8 mouse cellular contexts compared by ENCODE assay signal in the genomic region with DNA sequence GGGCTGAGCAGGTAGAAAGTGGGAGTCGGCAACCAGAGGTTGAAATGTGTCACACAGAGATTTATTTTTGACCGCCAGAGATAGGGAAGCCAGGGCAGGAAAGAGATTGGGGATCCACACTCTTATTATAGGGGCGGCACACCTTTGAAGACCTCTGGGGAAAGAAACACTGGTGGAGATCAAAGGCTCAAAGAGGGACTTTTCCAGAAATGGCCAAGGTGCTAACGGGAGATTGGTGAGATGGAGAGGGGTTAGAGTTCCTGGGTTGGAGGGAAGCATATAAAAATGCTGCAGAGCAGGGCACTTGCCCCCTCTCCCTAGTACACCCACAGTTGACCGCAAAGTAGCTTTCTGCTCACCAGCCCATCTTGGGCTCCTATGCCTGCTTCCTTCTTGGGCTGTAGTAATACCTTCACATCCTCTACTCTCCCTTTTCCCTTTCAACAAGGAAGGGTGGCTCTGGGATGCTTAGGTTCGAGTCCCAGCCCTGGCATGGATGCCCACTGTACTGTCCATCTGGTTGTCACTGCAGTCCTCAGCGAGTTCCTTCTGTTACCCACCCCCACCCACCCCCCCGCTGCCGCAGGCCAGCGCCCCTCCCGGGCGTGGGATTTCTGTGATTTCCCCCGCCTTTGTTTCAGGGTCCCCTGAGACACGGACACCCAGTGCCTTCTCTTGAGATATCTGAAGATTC. TPM values are rescaled to one million over a fixed set of nuclear protein-coding genes. Genes with fewer than 3 reads are reported as not detected.
DNase-seq lines count a peak whose midpoint lies in the region; ATAC-seq and TF ChIP-seq lines count a peak whose summit lies in the region.

No protein-coding gene starts in this region.

- ATAC-seq in forebrain, embryonic 11.5 days (replicated peaks; ENCODE audit: low FRiP score), result peak; percentile 51; the same call in 1 of the 2 replicates
- ATAC-seq in neural tube, embryonic 15.5 days (ENCODE audit: low FRiP score), result no peak; the same call in none of the 2 replicates

- 33% methylated on average over 14 of the region's 14 CpGs for WGBS in lung, adult 2 months
- WGBS in forebrain, embryonic 11.5 days, result 32% methylated on average over 14 of the region's 14 CpGs
- WGBS in limb, embryonic 10.5 days, result 31% methylated on average over 14 of the region's 14 CpGs
- 31% methylated on average over 14 of the region's 14 CpGs for WGBS in neural tube, embryonic 15.5 days

- no peaks in the 10 kb centered on the region for H3K9me3 ChIP-seq in forebrain, embryonic 11.5 days (ENCODE audit: control insufficient read depth, low read length)
- no peaks in the 10 kb centered on the region for H3K9me3 ChIP-seq in limb, embryonic 10.5 days (replicated peaks)
- H3K9me3 ChIP-seq in neural tube, embryonic 15.5 days (replicated peaks), result no peaks in the 10 kb centered on the region

- TF ChIP-seq CTCF in lung, adult 2 months (IDR thresholded peaks at IDR 0.05; ENCODE audit: insufficient read depth, low read length), result no peak

- H3K36me3 ChIP-seq in forebrain, embryonic 11.5 days (ENCODE audit: control insufficient read depth, insufficient read depth, low read length), result no peaks in the 10 kb centered on the region
- peaks cover 19% of the 10 kb centered on the region for H3K36me3 ChIP-seq in limb, embryonic 10.5 days
- H3K36me3 ChIP-seq in neural tube, embryonic 15.5 days, result no peaks in the 10 kb centered on the region

- H3K4me2 ChIP-seq in forebrain, embryonic 11.5 days (ENCODE audit: low read depth, low read length, severe bottlenecking), result peak overlapping the region; percentile 81
- peak overlapping the region; percentile 92 for H3K4me2 ChIP-seq in neural tube, embryonic 15.5 days

- peak overlapping the region; percentile 89 for H3K9ac ChIP-seq in forebrain, embryonic 11.5 days (ENCODE audit: low read length)
- H3K9ac ChIP-seq in neural tube, embryonic 15.5 days (replicated peaks), result peak overlapping the region; percentile 81

- no peak for DNase-seq in lung, adult 2 months
- DNase-seq in lung, adult 18-20 months, result no peak
- no peak for DNase-seq in forebrain, embryonic 11.5 days (ENCODE audit: low spot score)
- DNase-seq in limb, embryonic 10.5 days (ENCODE audit: low spot score), result no peak
- no peak for DNase-seq in gastrocnemius, postnatal 14 days
- DNase-seq in T-cell, adult 2 months (ENCODE audit: low spot score), result no peak
- DNase-seq in Muller cell, postnatal 12 days (ENCODE audit: inconsistent ontology term), result no peak

- H3K27me3 ChIP-seq in forebrain, embryonic 11.5 days (ENCODE audit: control insufficient read depth, insufficient read depth, low read length), result no peaks in the 10 kb centered on the region
- H3K27me3 ChIP-seq in limb, embryonic 10.5 days (ENCODE audit: low read depth, poor library complexity, severe bottlenecking), result no peaks in the 10 kb centered on the region
- no peaks in the 10 kb centered on the region for H3K27me3 ChIP-seq in neural tube, embryonic 15.5 days (replicated peaks)

- H3K27ac ChIP-seq in forebrain, embryonic 11.5 days (ENCODE audit: low read depth, low read length), result peak overlapping the region; percentile 50; the same call in 1 of the 2 replicates
- H3K27ac ChIP-seq in limb, embryonic 10.5 days, result peak overlapping the region; percentile 96
- peak overlapping the region; percentile 74; the same call in 1 of the 2 replicates for H3K27ac ChIP-seq in neural tube, embryonic 15.5 days (replicated peaks)

- H3K4me3 ChIP-seq in lung, adult 2 months (replicated peaks; ENCODE audit: extremely low read depth, low read depth, low read length), result peak overlapping the region; percentile 82
- H3K4me3 ChIP-seq in forebrain, embryonic 11.5 days (ENCODE audit: low read depth, low read length), result peak overlapping the region; percentile 70
- H3K4me3 ChIP-seq in limb, embryonic 10.5 days, result peak overlapping the region; percentile 88
- peak overlapping the region; percentile 69 for H3K4me3 ChIP-seq in neural tube, embryonic 15.5 days (replicated peaks)

- H3K4me1 ChIP-seq in lung, adult 2 months (ENCODE audit: control insufficient read depth, insufficient read depth, low read length), result 0 out of 2 replicates have a peak, but pooled peaks cover 3% of the 10 kb centered on the region
- peaks cover 2% of the 10 kb centered on the region; the same call in 1 of the 2 replicates for H3K4me1 ChIP-seq in forebrain, embryonic 11.5 days (replicated peaks; ENCODE audit: control insufficient read depth, insufficient read depth, low read length)
- H3K4me1 ChIP-seq in limb, embryonic 10.5 days, result peaks cover 32% of the 10 kb centered on the region
- peaks cover 40% of the 10 kb centered on the region for H3K4me1 ChIP-seq in neural tube, embryonic 15.5 days

- TF ChIP-seq POLR2A in lung, adult 2 months (IDR thresholded peaks at IDR 0.05; ENCODE audit: borderline replicate concordance, extremely low read depth, low read depth, low read length), result no peak

- intact Hi-C loops in gastrocnemius, postnatal 14 days (cut with DNase I; ENCODE audit: low total_unique reads), result no loop called here

RNA-seq across cellular contexts. Expression of gene Fstl1, which starts 0.4 kb away (rescaled TPM):
- polyA plus RNA-seq in lung, adult 2 months (2012; rRNA removed), result 36.0 and 44.5 TPM in 2 replicates
- polyA plus RNA-seq in forebrain, embryonic 11.5 days (2014; fragmentation: Nextera tagmentation; extraction: Ambion mirVana), result 171 and 176 TPM in 2 replicates
- 160 and 215 TPM in 2 replicates for polyA plus RNA-seq in limb, embryonic 10.5 days (2016; fragmentation: Nextera tagmentation; extraction: Ambion mirVana)
- polyA plus RNA-seq in neural tube, embryonic 15.5 days (2015; fragmentation: Nextera tagmentation; extraction: Ambion mirVana), result 123 and 145 TPM in 2 replicates
- total RNA-seq in gastrocnemius, postnatal 14 days (2021), result 100 to 1,000 TPM; 209 to 290 TPM
